Mouse (Mus musculus) induced T-regulatory cell, adult 2 months (primary cell): ENCODE data around the gene Tcl1b2.
"Not testable (repeated sequence)": the region's sequence is repeated elsewhere in the genome, so short reads cannot be mapped to it uniquely, and the experiment has no call there.

ENCODE experiments used
- DNase-seq: peaks from one replicate; pipeline ENCODE4 v3.0.0-alpha.2; 2012; ENCODE audit warnings: low read depth

The Tcl1b2 gene

GRCm38 (mm10) chr12:105145714-105146113 lies at the start of gene Tcl1b2:
TSS of gene Tcl1b2 (plus strand) at chr12:105146014.
- no peak for DNase-seq

- no peak for DNase-seq
Observed at GRCm38 (mm10) chr12:105099466-105100044, 46.3 kb upstream of the Tcl1b2 start.

GRCm38 (mm10) chr12:105102901-105103300 lies 42.9 kb upstream of the Tcl1b2 start:
- no peak for DNase-seq

- DNase-seq: peak; percentile 81
Observed at GRCm38 (mm10) chr12:105104036-105104435, 41.8 kb upstream of the Tcl1b2 start.

DNA sequence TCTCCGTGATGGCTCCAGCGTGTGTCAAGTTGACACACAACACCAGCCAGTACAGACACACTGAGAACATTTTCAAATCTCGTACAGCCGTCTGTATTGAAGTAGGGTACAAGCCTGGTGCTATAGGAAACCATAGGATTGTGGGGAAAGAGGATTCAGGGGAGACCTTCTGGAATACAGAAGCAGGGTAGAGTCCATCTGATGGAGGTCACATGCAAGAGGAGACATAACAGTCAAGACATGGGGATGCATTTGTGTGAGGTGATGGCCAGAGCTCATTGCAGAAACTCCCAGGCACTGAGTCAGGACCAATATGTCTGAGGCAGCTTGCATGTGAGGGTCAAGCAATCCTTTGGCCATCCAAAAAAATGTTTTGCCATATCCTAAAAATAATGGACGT lies 40.5 kb upstream of the Tcl1b2 start:
- no peak for DNase-seq

DNA sequence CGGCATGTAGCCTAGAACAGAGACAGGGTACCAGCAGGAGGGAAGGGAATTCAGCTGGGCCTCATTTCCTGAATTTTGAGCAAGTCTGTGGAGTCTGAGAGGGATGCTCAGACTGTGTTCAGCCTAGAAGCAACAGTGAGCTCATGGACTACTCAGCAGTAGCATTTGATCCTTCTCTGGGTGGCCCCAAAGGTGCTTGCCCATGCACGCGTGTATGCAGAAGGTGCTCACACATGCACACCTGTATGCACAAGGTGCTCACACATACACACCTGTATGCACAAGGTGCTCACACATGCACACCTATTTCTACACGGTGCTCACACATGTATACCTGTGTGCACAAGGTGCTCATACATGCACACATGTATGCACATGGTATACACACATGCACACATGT lies 37.0 kb upstream of the Tcl1b2 start:
- DNase-seq: no peak

DNA sequence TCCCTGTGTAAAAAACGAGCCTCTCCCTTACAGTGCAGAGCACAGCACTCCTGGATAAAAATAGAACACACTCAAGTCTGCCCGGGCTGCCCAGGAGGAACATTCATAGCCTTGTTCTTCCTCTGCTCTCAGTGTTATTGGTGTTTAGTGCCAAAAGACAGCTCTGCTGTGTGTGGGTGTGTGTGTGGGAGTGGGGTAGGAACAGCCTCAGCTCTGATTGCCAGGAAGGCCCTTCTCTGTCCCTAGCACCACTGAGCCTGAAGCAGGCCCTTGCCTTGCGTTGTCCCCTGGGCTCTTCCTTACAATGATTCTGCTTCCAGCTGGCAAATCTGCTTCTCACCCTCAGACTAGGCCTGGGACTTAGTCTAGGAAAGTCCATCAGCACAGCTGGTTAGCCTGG lies 36.4 kb upstream of the Tcl1b2 start:
- DNase-seq: no peak

DNA sequence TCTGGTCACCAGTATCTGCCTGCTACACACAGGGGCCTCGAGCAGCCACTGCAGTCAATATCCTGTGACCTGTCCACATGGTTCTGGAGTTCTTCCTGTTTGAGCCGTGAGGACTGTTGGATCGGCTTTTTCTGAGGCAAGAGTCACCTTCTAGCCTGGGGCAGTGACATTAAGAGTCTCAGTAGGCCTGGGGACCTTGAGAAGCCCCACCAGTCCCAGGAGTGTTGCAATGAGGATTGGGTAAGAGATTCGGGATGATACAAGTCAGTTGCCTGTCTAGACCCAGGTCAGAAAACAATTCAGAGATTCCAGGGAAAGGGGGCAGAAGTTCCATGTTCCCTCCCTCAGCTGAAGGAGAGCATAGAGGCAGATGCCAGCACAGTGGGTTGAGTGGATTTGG lies 36.0 kb upstream of the Tcl1b2 start:
- DNase-seq: no peak

- no peak for DNase-seq
Observed at GRCm38 (mm10) chr12:105112321-105112988, 33.4 kb upstream of the Tcl1b2 start.

DNA sequence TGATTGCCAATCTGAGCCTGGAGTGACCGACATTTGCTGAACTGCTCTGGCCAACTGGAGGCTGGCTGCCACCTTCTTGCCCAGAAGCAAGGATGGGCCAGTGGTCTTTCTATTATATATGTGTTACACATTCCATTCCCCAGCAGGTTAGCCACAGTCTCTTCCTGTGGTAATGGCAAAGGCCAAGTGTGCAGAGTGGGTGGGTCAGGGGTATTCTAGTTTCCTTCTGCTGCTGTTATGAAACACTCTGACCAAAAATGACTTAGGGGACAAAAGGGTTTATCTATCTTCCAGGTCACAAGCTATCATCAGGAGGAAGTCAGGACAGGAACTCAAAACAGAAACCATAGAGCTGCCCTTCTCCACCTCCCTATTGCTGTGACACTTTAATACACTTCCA lies 29.2 kb upstream of the Tcl1b2 start:
- DNase-seq: no peak

DNA sequence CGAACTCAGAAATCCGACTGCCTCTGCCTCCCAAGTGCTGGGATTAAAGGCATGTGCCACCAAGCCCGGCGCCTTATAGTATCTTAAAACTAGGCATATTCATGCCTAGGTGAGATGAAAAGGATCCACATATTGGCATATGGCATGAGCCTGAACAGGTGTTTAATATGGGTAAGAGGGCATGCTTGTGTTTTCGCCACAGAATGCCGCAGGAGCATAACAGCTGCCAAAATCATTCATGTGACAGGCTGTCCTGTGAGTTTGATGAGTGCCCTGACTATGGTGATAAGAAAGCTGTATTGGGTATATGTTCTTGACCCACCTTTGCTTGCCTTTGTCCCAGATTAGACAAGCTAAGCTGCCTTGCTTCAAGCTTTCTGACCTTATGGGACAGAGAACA lies 20.5 kb upstream of the Tcl1b2 start:
- DNase-seq: no peak

GRCm38 (mm10) chr12:105126516-105126915 lies 19.3 kb upstream of the Tcl1b2 start:
- no peak for DNase-seq

- no peak for DNase-seq
Observed at GRCm38 (mm10) chr12:105127607-105128006, 18.2 kb upstream of the Tcl1b2 start.

GRCm38 (mm10) chr12:105129494-105130205 lies 16.2 kb upstream of the Tcl1b2 start:
- DNase-seq: not testable (repeated sequence)

- peak; percentile 4 for DNase-seq
Observed at GRCm38 (mm10) chr12:105134167-105134566, 11.6 kb upstream of the Tcl1b2 start.

GRCm38 (mm10) chr12:105134826-105135225 lies 11.0 kb upstream of the Tcl1b2 start:
- not testable (repeated sequence) for DNase-seq

- not testable (repeated sequence) for DNase-seq
Observed at GRCm38 (mm10) chr12:105137729-105138128, 8.1 kb upstream of the Tcl1b2 start.

- no peak for DNase-seq
Observed at GRCm38 (mm10) chr12:105143096-105143495, 2.7 kb upstream of the Tcl1b2 start.

GRCm38 (mm10) chr12:105144928-105145327 lies 886 bp upstream of the Tcl1b2 start:
- DNase-seq: not testable (repeated sequence)

DNA sequence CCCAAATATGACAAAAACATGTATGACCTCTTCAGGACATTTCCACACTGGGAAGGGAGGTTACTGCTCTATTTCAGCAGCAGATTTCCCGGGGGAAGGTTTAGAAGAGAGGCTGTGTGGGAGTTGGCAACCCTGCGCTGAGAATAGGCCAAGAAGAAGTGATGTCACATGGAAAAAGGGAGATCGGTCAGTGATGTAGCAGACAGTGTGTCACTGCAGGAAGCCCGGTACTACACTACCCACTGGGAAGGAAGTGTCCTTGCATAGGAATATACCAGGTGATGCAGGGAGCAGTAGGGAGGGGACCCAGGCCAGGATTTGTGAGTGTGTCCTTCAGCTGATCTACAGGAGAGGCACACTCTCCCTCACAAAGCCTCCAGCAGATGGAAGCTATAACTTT lies 9.5 kb downstream of the Tcl1b2 start:
- DNase-seq: not testable (repeated sequence)

DNA sequence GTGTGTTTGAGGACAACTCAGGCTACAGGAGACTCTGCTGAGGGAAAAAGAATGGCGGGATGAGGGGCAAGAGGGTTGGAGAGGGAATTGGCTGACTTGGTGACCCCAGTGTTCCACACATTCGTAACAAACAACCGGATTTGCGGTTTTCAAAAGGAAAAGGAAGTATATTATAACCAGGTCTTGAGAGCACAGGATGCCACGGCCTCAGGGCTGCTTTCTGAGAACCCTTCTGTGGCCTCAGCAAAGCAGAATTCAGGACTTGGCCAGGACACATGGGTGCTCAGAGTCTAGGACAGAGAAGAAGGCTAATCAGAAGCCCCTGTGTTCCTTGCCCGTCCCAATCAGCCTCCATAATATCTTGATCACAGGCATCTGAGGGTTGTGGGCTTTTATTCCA lies 13.0 kb downstream of the Tcl1b2 start:
- DNase-seq: no peak

DNA sequence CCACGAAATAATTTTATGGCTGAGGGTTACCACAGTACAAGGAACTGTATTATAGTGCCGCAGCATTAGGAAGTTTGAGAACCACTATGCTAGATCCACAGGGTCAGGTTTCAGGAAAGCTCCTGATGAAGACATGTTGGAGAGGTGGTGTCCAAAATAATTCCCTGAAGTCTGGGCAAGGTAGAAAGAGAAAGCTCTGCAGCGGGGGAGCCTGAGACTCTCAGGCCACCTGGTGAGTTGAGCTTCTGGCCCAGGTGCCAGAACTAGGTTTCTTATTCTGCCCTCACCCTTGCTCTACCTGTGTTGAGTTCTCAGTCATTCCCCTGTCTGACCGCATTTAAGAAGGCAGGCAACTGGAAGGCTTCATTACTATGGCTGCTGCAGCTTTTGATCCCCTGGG lies 13.6 kb downstream of the Tcl1b2 start, which contains the start of gene Tcl1b1:
Gene Tcl1b1 (plus strand): TSS at position 301 of the 400 bp plus-strand sequence.
- no peak for DNase-seq

GRCm38 (mm10) chr12:105166734-105167133 lies 20.9 kb downstream of the Tcl1b2 start:
- no peak for DNase-seq
